Mouse (Mus musculus): ENCODE data around the gene G6pc3. TPM values are rescaled to one million over a fixed set of nuclear protein-coding genes. Genes with fewer than 3 reads are reported as not detected.

Gene G6pc3
- total and polyA plus RNA-seq, 3 experiments: 31.3 to 72.3 (median 34.7) TPM

- no peak overlapping the region for H3K4me2 ChIP-seq (ENCODE audit: insufficient read depth, low read depth, poor library complexity, severe bottlenecking)
- no peak overlapping the region for H3K9ac ChIP-seq (ENCODE audit: insufficient read depth, low read depth)
- no peak for DNase-seq (ENCODE audit: extremely low read depth)
- H3K4me1 ChIP-seq (ENCODE audit: control insufficient read depth in 1 of 2, insufficient read depth in 2 of 2): peaks cover 0 to 8% of the 10 kb centered on the region in 2 experiments; a peak in 1 of 4 replicates
- no peak overlapping the region for H3K27ac ChIP-seq (ENCODE audit: insufficient read depth, low read depth)
- peaks cover 88 to 98% of the 10 kb centered on the region in 2 experiments for H3K36me3 ChIP-seq (replicated peaks in 1 of 2; ENCODE audit: control insufficient read depth in 1 of 2, insufficient read depth in 1 of 2, low read length in 1 of 2)
- in situ Hi-C loops (cut with MboI; ENCODE audit: low pct_ligation_motif_present, low pct_unique_long_range_greater_than_20kb, low sequenced_read_pairs) (no loop called here), dilution Hi-C loops (cut with MboI; ENCODE audit: extremely low pct_ligation_motif_present, extremely low pct_unique_long_range_greater_than_20kb, low sequenced_read_pairs) (no loop called here)
- no peaks in the 10 kb centered on the region for H3K9me3 ChIP-seq (replicated peaks; ENCODE audit: low read length)
- H3K79me2 ChIP-seq (replicated peaks; ENCODE audit: control insufficient read depth, extremely low read depth, insufficient read depth, poor library complexity, severe bottlenecking): 0 out of 2 replicates have a peak, but pooled peaks cover 2% of the 10 kb centered on the region
- no peak for TF ChIP-seq ZNF384 (IDR thresholded peaks at IDR 0.05; ENCODE audit: low read depth, low read length)
- no peak for TF ChIP-seq EP300 (IDR thresholded peaks at IDR 0.05; ENCODE audit: low read length)
- no peak for TF ChIP-seq NELFE (IDR thresholded peaks at IDR 0.05; ENCODE audit: low read depth, low read length)
- TF ChIP-seq MYC (IDR thresholded peaks at IDR 0.05; ENCODE audit: low read depth, low read length): no peak
- TF ChIP-seq E2F4 (IDR thresholded peaks at IDR 0.05; ENCODE audit: insufficient replicate concordance, low read depth, low read length): no peak
- TF ChIP-seq ZKSCAN1 (IDR thresholded peaks at IDR 0.05; ENCODE audit: borderline replicate concordance, low read depth, low read length): no peak
- no peak for TF ChIP-seq JUN (IDR thresholded peaks at IDR 0.05; ENCODE audit: insufficient read depth, low read depth, low read length)
- TF ChIP-seq CHD2 (IDR thresholded peaks at IDR 0.05; ENCODE audit: low read length): no peak
- no peak for TF ChIP-seq RCOR1 (conservative IDR thresholded peaks at IDR 0.05; ENCODE audit: low read depth, low read length)
- TF ChIP-seq TBP (conservative IDR thresholded peaks at IDR 0.05; ENCODE audit: low read depth, low read length): no peak
- TF ChIP-seq MAZ (IDR thresholded peaks at IDR 0.05; ENCODE audit: low read depth, low read length): no peak
- TF ChIP-seq JUND (conservative IDR thresholded peaks at IDR 0.05; ENCODE audit: low read depth, low read length): no peak
- no peak for TF ChIP-seq UBTF (IDR thresholded peaks at IDR 0.05; ENCODE audit: low read depth, low read length)
- no peak for TF ChIP-seq RAD21 (IDR thresholded peaks at IDR 0.05; ENCODE audit: low read depth, low read length)
- no peak for TF ChIP-seq MAFK (IDR thresholded peaks at IDR 0.05; ENCODE audit: insufficient replicate concordance, low read length)
- TF ChIP-seq KAT2A (IDR thresholded peaks at IDR 0.05; ENCODE audit: insufficient replicate concordance, low read length): no peak
- TF ChIP-seq BHLHE40 (IDR thresholded peaks at IDR 0.05; ENCODE audit: low read depth, low read length): no peak
- no peak for TF ChIP-seq MAX (IDR thresholded peaks at IDR 0.05; ENCODE audit: low read length)
- H3K4me3 ChIP-seq (replicated peaks in 1 of 3; ENCODE audit: low read depth in 2 of 3, low read length in 2 of 3, poor library complexity in 1 of 3): no peak overlapping the region
- H3K27me3 ChIP-seq (replicated peaks): no peaks in the 10 kb centered on the region
These were observed 6.8 kb downstream of the G6pc3 start for GRCm38 (mm10) chr11:102196018-102196797.

- H3K9me3 ChIP-seq (replicated peaks; ENCODE audit: low read length): no peaks in the 10 kb centered on the region
- no peaks in the 10 kb centered on the region for H3K79me2 ChIP-seq (replicated peaks; ENCODE audit: control insufficient read depth, extremely low read depth, insufficient read depth, poor library complexity, severe bottlenecking)
- H3K27ac ChIP-seq (ENCODE audit: insufficient read depth, low read depth): no peak overlapping the region
- H3K4me2 ChIP-seq (ENCODE audit: insufficient read depth, low read depth, poor library complexity, severe bottlenecking): no peak overlapping the region
- DNase-seq (ENCODE audit: extremely low read depth): no peak
- dilution Hi-C loops (cut with MboI; ENCODE audit: extremely low pct_ligation_motif_present, extremely low pct_unique_long_range_greater_than_20kb, low sequenced_read_pairs) (no loop called here), in situ Hi-C loops (cut with MboI; ENCODE audit: low pct_ligation_motif_present, low pct_unique_long_range_greater_than_20kb, low sequenced_read_pairs) (no loop called here)
- H3K4me1 ChIP-seq (ENCODE audit: control insufficient read depth in 1 of 2, insufficient read depth in 2 of 2): no peaks in the 10 kb centered on the region
- H3K9ac ChIP-seq (ENCODE audit: insufficient read depth, low read depth): no peak overlapping the region
- TF ChIP-seq ZNF384 (IDR thresholded peaks at IDR 0.05; ENCODE audit: low read depth, low read length) (no peak), CTCF (conservative IDR thresholded peaks at IDR 0.05 in 1 of 2, IDR thresholded peaks at IDR 0.05 in 1 of 2; ENCODE audit: low read depth in 2 of 2, low read length in 2 of 2) (peak in 1 of 2 experiments; percentile 20; a peak in 1 of 4 replicates)
- H3K27me3 ChIP-seq (replicated peaks): no peaks in the 10 kb centered on the region
- peaks cover 92 to 98% of the 10 kb centered on the region in 2 experiments for H3K36me3 ChIP-seq (replicated peaks in 1 of 2; ENCODE audit: control insufficient read depth in 1 of 2, insufficient read depth in 1 of 2, low read length in 1 of 2)
- no peak overlapping the region for H3K4me3 ChIP-seq (replicated peaks in 1 of 3; ENCODE audit: low read depth in 2 of 3, low read length in 2 of 3, poor library complexity in 1 of 3)
These were observed 8.8 kb downstream of the G6pc3 start for GRCm38 (mm10) chr11:102198245-102198644.

Data from CH12.LX (cell line).